Mouse (Mus musculus) brown adipose tissue, adult 24 weeks (tissue): ENCODE results near the gene Kdm4a. TPM values are rescaled to one million over a fixed set of nuclear protein-coding genes. Genes with fewer than 3 reads are reported as not detected.

Experiments
- H3K27ac ChIP-seq: fragments of 200-500 bp; replicated peaks from 2 replicates; pipeline ENCODE4 v1.5.1; 2012; ENCODE audit warnings: low read depth, mild to moderate bottlenecking, low read length
- H3K4me1 ChIP-seq: fragments of 200-500 bp; 2 replicates; pipeline ENCODE4 v1.6.1; 2012; ENCODE audit warnings: low read length, mixed read lengths; ENCODE audit not compliant: control insufficient read depth, insufficient read depth, insufficient read length
- H3K4me3 ChIP-seq: fragments of 200-500 bp; 2 replicates; pipeline ENCODE4 v1.5.1; 2012; ENCODE audit warnings: low read depth, mild to moderate bottlenecking, low read length, moderate library complexity; ENCODE audit not compliant: insufficient read depth
- polyA plus RNA-seq: library from polyadenylated mRNA; stranded (reverse); fragments of >200 nt; gene quantifications from 2 replicates; pipeline ENCODE4 v1.2.4, GENCODE M21; 2012; ENCODE audit not compliant: missing spikeins, insufficient read depth, insufficient read length

Kdm4a gene
- 12.1 and 12.6 TPM in 2 replicates for polyA plus RNA-seq

GRCm38 (mm10) chr4:118179467-118180300, at the start of gene Kdm4a:
Gene Kdm4a (minus strand): TSS chr4:118180043.
- Histone ChIP-seq H3K4me3 (peak within 1 kb of the TSS; percentile 84), H3K4me1 (peaks cover 2% of the 10 kb centered on the region; the same call in 1 of the 2 replicates), H3K27ac (peak within 1 kb of the TSS; percentile 96)

GRCm38 (mm10) chr4:118229035-118229770, 49.4 kb upstream of the Kdm4a start:
- no peak overlapping the region for H3K27ac ChIP-seq
- H3K4me3 ChIP-seq: no peak overlapping the region
- H3K4me1 ChIP-seq: no peaks in the 10 kb centered on the region

- H3K4me1 ChIP-seq: no peaks in the 10 kb centered on the region
- no peak overlapping the region for H3K27ac ChIP-seq
- no peak overlapping the region for H3K4me3 ChIP-seq
These were observed 47.6 kb upstream of the Kdm4a start for GRCm38 (mm10) chr4:118227398-118227797.

- Histone ChIP-seq H3K4me3 (no peak overlapping the region), H3K27ac (no peak overlapping the region), H3K4me1 (no peaks in the 10 kb centered on the region)
These were observed 41.4 kb upstream of the Kdm4a start for GRCm38 (mm10) chr4:118221261-118221660.

- Histone ChIP-seq H3K27ac (no peak overlapping the region), H3K4me1 (no peaks in the 10 kb centered on the region), H3K4me3 (no peak overlapping the region)
These were observed 40.9 kb upstream of the Kdm4a start for GRCm38 (mm10) chr4:118220756-118221155.

GRCm38 (mm10) chr4:118219487-118219886, 39.6 kb upstream of the Kdm4a start:
- Histone ChIP-seq H3K4me1 (no peaks in the 10 kb centered on the region), H3K4me3 (no peak overlapping the region), H3K27ac (no peak overlapping the region)

GRCm38 (mm10) chr4:118218521-118218920, 38.7 kb upstream of the Kdm4a start:
- Histone ChIP-seq H3K4me3 (no peak overlapping the region), H3K4me1 (no peaks in the 10 kb centered on the region), H3K27ac (no peak overlapping the region)

GRCm38 (mm10) chr4:118216726-118217595, 37.1 kb upstream of the Kdm4a start:
- Histone ChIP-seq H3K27ac (no peak overlapping the region), H3K4me3 (no peak overlapping the region)

GRCm38 (mm10) chr4:118214891-118215290, 35.0 kb upstream of the Kdm4a start:
- H3K27ac ChIP-seq: no peak overlapping the region
- no peaks in the 10 kb centered on the region for H3K4me1 ChIP-seq
- no peak overlapping the region for H3K4me3 ChIP-seq

More at GRCm38 (mm10) chr4:118216726-118217595, 37.1 kb upstream of the Kdm4a start:
- H3K4me1 ChIP-seq: no peaks in the 10 kb centered on the region

GRCm38 (mm10) chr4:118206918-118207640, 27.2 kb upstream of the Kdm4a start:
- no peak overlapping the region for H3K27ac ChIP-seq
- H3K4me3 ChIP-seq: no peak overlapping the region

GRCm38 (mm10) chr4:118205906-118206305, 26.1 kb upstream of the Kdm4a start:
- Histone ChIP-seq H3K4me3 (no peak overlapping the region), H3K27ac (no peak overlapping the region), H3K4me1 (no peaks in the 10 kb centered on the region)

More at GRCm38 (mm10) chr4:118206918-118207640, 27.2 kb upstream of the Kdm4a start:
- no peaks in the 10 kb centered on the region for H3K4me1 ChIP-seq

GRCm38 (mm10) chr4:118199093-118199492, 19.2 kb upstream of the Kdm4a start:
- Histone ChIP-seq H3K27ac (no peak overlapping the region), H3K4me3 (no peak overlapping the region), H3K4me1 (no peaks in the 10 kb centered on the region)

GRCm38 (mm10) chr4:118198606-118199005, 18.8 kb upstream of the Kdm4a start:
- Histone ChIP-seq H3K4me3 (no peak overlapping the region), H3K27ac (no peak overlapping the region), H3K4me1 (no peaks in the 10 kb centered on the region)

GRCm38 (mm10) chr4:118196185-118196584, 16.3 kb upstream of the Kdm4a start:
- H3K4me3 ChIP-seq: no peak overlapping the region
- H3K4me1 ChIP-seq: no peaks in the 10 kb centered on the region
- H3K27ac ChIP-seq: no peak overlapping the region
